Mouse (Mus musculus) kidney, embryonic 15.5 days (tissue): Measurements from ENCODE around the gene Gmnn. TPM values are rescaled to one million over a fixed set of nuclear protein-coding genes. Genes with fewer than 3 reads are reported as not detected.

Experiments used
- ATAC-seq: fragments of 200-750 bp; cut with Nextera tagmentation; replicated peaks from 2 replicates; pipeline ENCODE4 v1.8.0; 2017; ENCODE audit warnings: moderate TSS enrichment; ENCODE audit not compliant: low FRiP score
- H3K27ac ChIP-seq: fragments of 300-500 bp; sonication (generic); 2 replicates; pipeline ENCODE4 v1.5.1; 2015; ENCODE audit warnings: mild to moderate bottlenecking, inconsistent platforms
- H3K27me3 ChIP-seq: fragments of 300-500 bp; sonication (generic); 2 replicates; pipeline ENCODE4 v1.6.1; 2015; ENCODE audit warnings: inconsistent platforms
- H3K36me3 ChIP-seq: fragments of 300-500 bp; sonication (generic); 2 replicates; pipeline ENCODE4 v1.6.1; 2015; ENCODE audit warnings: inconsistent platforms
- H3K4me1 ChIP-seq: fragments of 300-500 bp; sonication (generic); 2 replicates; pipeline ENCODE4 v1.6.1; 2015; ENCODE audit warnings: inconsistent platforms
- H3K4me2 ChIP-seq: fragments of 300-500 bp; sonication (generic); 2 replicates; pipeline ENCODE4 v1.6.1; 2015; ENCODE audit warnings: moderate library complexity, mild to moderate bottlenecking, inconsistent platforms
- H3K4me3 ChIP-seq: fragments of 300-500 bp; sonication (generic); replicated peaks from 2 replicates; pipeline ENCODE4 v1.5.1; 2015; ENCODE audit warnings: mild to moderate bottlenecking, inconsistent platforms
- H3K9ac ChIP-seq: fragments of 300-500 bp; sonication (generic); 2 replicates; pipeline ENCODE4 v1.6.1; 2015; ENCODE audit warnings: mild to moderate bottlenecking, inconsistent platforms
- H3K9me3 ChIP-seq: fragments of 300-500 bp; sonication (generic); replicated peaks from 2 replicates; pipeline ENCODE4 v1.6.1; 2016; ENCODE audit warnings: inconsistent platforms
- WGBS: fragments of 180-500 bp; shearing (Covaris S2); methylation state at CpG from one replicate; pipeline ENCODE4 v1.1.7; 2015; ENCODE audit warnings: mixed read lengths; 5-methylcytosine and 5-hydroxymethylcytosine counted together
- polyA plus RNA-seq: library from polyadenylated mRNA; unstranded; fragments of >200 nt; fragmentation: Nextera tagmentation; extraction: Ambion mirVana; gene quantifications from 2 replicates; pipeline ENCODE4 v1.2.1, GENCODE M21; 2015

The Gmnn gene
- 115 and 117 TPM in 2 replicates for polyA plus RNA-seq

DNA sequence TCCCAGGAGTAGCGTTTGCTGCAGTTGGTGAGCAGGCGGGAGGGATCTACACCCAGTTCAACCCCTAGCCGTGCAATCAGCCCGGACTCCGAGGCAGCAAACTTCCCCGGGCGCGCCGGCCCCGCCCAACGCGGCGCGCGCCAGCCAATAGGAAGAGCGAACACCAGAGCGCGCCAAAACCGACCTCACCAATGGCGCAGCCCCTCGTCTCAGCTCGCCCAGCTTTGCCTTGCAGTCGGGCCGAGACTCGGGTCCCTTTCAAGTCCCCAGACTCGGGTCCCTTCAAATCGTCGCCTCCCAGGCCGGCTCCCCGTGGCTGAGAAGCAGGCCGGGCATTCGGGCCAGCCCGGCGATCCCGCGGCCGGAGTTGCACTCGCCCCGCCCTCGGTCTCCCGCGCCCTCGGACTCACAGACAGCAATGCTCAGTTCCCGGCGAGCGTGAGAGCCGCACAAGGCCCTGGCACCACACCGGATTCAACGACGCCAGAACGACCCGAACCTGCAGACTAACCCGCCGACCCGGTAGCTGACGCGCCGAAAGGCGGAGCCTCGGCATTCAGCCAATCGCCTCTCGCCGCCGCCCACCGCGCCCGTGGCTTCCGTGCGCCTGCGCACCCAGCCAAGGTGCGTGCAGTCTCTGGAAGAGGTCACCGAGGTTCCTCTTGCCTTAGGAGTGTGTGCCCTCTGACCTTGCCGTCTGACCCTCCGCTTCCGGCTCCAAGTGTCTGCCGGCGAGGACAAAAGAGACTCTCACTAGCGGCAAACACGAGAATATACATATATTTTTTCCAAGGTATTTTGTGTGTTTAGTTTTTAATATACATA, at the start of gene Gmnn:
TSS of gene Gmnn (minus strand) at position 521 of the 825 bp plus-strand sequence.
- H3K4me1 ChIP-seq: peaks cover 18% of the 10 kb centered on the region
- no peaks in the 10 kb centered on the region for H3K27me3 ChIP-seq
- peak within 1 kb of the TSS; percentile 75 for H3K9ac ChIP-seq
- peak; percentile 99 for ATAC-seq
- peak within 1 kb of the TSS; percentile 71 for H3K4me2 ChIP-seq
- H3K9me3 ChIP-seq: no peaks in the 10 kb centered on the region
- peak within 1 kb of the TSS; percentile 96 for H3K27ac ChIP-seq
- H3K36me3 ChIP-seq: peaks cover 30% of the 10 kb centered on the region
- H3K4me3 ChIP-seq: peak within 1 kb of the TSS; percentile 80
- under 1% methylated on average over 79 of the region's 79 CpGs for WGBS

DNA sequence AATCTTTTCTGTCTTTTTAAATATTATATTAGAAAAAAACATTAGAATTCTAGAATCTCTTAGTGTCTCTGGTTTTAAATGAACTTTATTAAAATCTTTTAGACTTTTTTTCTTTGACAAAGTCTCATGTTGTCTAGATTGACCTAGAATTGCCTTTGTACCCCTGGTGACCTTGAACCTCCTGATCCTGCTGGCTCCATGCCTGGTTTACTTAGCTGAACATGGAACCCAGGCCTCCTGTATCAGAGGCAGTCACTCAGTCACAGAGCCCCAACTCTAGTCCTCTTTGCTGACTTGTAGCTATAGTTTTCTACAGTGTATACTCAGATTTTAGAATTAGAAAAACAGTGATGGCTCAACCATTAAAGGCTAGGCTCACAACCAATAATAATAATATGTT, 44.4 kb upstream of the Gmnn start:
- Histone ChIP-seq H3K9me3 (no peaks in the 10 kb centered on the region), H3K4me2 (no peak overlapping the region), H3K4me1 (peaks cover 10% of the 10 kb centered on the region), H3K36me3 (peaks cover 58% of the 10 kb centered on the region), H3K27me3 (no peaks in the 10 kb centered on the region), H3K9ac (no peak overlapping the region), H3K27ac (no peak overlapping the region), H3K4me3 (no peak overlapping the region)
- no peak for ATAC-seq

DNA sequence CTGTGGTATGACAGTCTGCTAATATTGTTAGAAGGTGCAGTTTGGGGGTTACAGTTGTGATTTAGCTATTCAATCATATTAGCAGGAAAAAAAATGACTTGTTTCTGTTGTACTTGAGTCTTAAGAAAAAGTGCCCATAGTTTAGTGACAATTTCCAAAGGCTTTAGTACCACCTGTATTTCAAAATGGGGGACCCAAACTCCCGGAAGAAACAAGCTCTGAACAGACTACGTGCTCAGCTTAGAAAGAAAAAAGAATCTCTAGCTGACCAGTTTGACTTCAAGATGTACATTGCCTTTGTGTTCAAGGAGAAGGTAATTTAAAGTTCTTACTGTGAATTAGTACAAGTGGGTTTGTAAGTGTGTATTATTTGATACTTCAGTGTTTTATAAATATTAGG, 41.5 kb upstream of the Gmnn start:
- 19% methylated on average over 2 of the region's 2 CpGs for WGBS
- Histone ChIP-seq H3K4me2 (peak overlapping the region; percentile 87), H3K27me3 (no peaks in the 10 kb centered on the region), H3K27ac (no peak overlapping the region), H3K9me3 (no peaks in the 10 kb centered on the region), H3K4me3 (peak overlapping the region; percentile 91), H3K4me1 (peaks cover 16% of the 10 kb centered on the region), H3K9ac (peak overlapping the region; percentile 98), H3K36me3 (peaks cover 30% of the 10 kb centered on the region)
- no peak for ATAC-seq

DNA sequence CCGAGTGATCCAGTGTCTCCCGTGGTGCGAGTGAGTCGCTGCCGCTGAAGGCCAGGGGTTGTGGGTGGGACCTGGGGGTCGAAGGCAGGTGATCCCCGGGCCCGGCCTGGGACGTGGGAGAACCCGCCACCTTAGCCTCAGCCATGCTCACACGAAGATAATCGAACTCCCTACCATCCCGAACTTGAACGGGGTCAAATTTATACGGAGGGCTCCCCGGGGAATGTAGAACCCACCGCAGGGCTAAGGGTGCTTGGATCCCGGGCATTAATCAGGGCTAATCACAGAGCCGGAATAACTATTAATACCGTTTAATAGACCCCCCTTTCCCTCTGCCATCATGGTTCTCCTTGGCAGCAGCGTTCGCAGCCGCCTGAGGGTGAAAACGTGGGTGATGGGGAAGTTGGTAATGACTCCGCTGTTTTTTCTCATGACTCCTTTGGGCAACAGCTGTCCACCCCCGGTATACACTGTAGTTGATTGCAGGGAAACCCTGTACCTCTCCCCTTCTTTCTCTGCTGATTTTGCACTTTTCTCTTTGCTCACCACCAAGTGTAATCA, 40.5 kb upstream of the Gmnn start:
- peak overlapping the region; percentile 98 for H3K9ac ChIP-seq
- no peaks in the 10 kb centered on the region for H3K9me3 ChIP-seq
- under 1% methylated on average over 26 of the region's 26 CpGs for WGBS
- H3K36me3 ChIP-seq: peaks cover 20% of the 10 kb centered on the region
- no peaks in the 10 kb centered on the region for H3K27me3 ChIP-seq
- peak overlapping the region; percentile 99 for H3K27ac ChIP-seq
- H3K4me2 ChIP-seq: peak overlapping the region; percentile 87
- peaks cover 16% of the 10 kb centered on the region for H3K4me1 ChIP-seq
- ATAC-seq: no peak
- H3K4me3 ChIP-seq: peak overlapping the region; percentile 91

DNA sequence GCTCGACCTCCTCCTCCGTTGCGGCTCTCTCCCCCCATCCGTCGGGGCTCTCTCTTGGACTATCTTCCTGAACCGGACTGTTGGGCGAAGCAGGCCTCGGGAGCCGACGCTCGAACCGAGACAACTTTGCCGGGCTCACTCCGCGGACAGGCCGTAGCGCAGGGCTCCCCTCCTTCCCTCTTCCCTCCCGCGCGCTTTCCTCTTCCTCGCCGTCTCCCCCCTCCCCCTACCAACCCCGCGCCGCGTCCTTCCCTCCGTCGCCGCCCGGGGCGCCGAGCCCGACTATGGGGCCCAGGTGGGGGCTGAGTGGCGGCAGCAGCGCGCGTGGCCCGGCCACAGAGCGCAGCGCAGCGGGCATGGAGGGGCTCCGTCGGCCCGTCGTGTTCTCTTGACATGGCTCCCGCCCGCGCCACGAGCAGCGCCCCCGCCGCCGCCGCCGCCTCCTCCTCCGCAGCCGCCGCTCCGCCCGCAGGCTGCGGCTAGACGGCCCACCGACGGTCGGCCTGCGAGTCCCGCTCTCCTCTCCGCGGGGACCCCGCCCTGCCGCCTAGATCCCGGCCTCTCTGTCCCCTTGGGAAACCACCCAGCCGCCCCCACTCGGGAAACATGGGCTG, 39.7 kb upstream of the Gmnn start, which contains the start of gene BC005537:
TSS of gene BC005537 (plus strand) at position 350 of the 614 bp plus-strand sequence.
- Histone ChIP-seq H3K27ac (peak within 1 kb of the TSS; percentile 99), H3K36me3 (peaks cover 15% of the 10 kb centered on the region), H3K9me3 (no peaks in the 10 kb centered on the region), H3K4me3 (peak within 1 kb of the TSS; percentile 91), H3K4me1 (peaks cover 16% of the 10 kb centered on the region), H3K9ac (peak within 1 kb of the TSS; percentile 98), H3K4me2 (peak within 1 kb of the TSS; percentile 87), H3K27me3 (no peaks in the 10 kb centered on the region)
- under 1% methylated on average over 61 of the region's 74 CpGs for WGBS
- ATAC-seq: peak; percentile 60

DNA sequence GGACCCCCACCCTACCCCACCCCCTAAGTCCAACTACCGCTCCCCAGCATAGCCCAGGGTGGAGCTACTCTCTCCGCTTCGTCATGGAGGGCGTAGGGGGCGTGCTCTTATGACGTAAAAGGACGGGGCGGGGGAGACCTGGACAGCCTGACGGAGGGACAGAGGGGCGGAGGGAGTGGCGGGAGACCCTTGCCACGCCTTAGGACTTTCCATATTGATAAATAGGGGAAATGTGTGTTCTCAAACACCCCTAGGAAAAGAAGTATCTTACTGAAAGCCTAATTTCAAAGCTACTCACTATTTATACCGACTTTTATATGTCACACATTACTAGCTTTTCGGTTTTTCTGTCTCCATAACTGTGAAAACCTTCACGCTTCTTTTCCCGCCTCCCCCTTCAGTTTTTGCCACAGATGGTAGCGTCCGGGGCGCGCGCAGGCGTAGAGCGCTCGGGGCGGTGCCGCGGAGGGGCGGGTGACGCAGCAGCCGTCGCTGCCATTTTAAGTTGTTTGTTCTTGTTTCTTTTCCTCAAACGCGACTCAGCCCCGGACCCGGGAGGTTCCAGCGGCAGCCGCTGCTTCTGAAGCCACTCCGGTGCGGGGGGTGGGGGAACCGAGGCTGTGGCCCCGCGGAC, 39.1 kb upstream of the Gmnn start:
- H3K4me2 ChIP-seq: peak overlapping the region; percentile 87
- peak overlapping the region; percentile 99 for H3K27ac ChIP-seq
- H3K9ac ChIP-seq: peak overlapping the region; percentile 98
- H3K4me3 ChIP-seq: peak overlapping the region; percentile 91
- H3K36me3 ChIP-seq: peaks cover 9% of the 10 kb centered on the region
- WGBS: under 1% methylated on average over 42 of the region's 42 CpGs
- H3K9me3 ChIP-seq: no peaks in the 10 kb centered on the region
- H3K4me1 ChIP-seq: peaks cover 16% of the 10 kb centered on the region
- ATAC-seq: peak; percentile 97
- no peaks in the 10 kb centered on the region for H3K27me3 ChIP-seq

DNA sequence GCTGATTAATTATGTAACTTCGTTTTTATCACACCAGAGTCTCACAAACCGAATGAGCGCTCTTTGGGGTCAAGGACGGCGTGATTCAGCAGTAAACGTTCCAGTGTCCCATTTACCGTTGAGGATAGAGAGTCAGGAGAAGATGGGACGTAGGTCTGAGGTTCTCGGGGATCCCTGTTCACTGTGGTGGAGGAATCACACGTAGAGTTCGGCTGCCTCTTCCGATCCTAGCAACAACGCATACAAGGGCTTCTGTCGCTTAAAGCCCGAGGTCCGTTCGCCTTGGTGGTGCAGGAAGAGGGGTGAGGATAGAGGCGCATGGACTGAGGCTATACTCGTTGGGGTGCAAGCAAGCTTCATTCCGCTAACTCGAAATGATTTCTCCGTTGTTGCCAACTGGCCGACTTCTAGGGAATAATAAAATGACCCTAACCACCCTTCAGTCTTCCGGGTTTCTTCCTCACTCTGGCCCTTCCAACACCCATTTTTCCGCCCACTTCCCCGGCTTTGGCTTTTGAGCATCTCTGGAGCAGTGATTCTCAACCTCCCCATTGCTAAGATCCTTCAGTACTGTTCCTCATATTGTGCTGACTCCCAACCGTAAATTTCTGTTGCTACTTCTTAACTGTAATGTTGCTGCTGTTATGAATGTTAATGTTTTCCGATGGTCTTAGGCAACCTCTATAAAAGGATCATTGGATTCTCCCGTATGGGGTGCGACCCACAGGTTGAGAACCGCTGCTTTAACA, 38.4 kb upstream of the Gmnn start:
- Histone ChIP-seq H3K36me3 (peaks cover 3% of the 10 kb centered on the region; the same call in 1 of the 2 replicates), H3K9me3 (no peaks in the 10 kb centered on the region), H3K4me3 (peak overlapping the region; percentile 91), H3K4me1 (peaks cover 16% of the 10 kb centered on the region), H3K4me2 (peak overlapping the region; percentile 87), H3K9ac (peak overlapping the region; percentile 53), H3K27ac (peak overlapping the region; percentile 99), H3K27me3 (no peaks in the 10 kb centered on the region)
- peak; percentile 34 for ATAC-seq
- WGBS: under 1% methylated on average over 31 of the region's 31 CpGs

DNA sequence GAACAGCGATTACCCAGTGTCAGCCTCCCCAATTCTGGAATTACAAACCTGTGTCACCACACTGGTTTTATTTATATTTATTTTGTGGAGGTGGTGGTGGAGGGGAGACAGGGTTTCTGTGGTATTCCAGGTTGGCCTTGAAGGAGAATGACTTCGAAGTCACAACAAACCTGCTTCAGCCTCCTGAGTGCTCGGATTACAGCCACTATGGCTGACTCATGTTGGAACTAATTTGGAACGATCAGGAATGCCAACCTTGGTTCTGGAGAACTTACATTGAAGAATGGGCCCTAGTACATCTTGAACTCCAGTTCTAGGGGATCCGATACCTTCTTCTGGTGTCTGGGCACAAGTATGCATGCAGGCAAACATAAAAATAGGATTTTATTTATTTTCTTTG, 37.7 kb upstream of the Gmnn start:
- H3K27me3 ChIP-seq: no peaks in the 10 kb centered on the region
- no peak overlapping the region for H3K27ac ChIP-seq
- H3K9me3 ChIP-seq: no peaks in the 10 kb centered on the region
- no peak for ATAC-seq
- peaks cover 13% of the 10 kb centered on the region for H3K4me1 ChIP-seq
- H3K9ac ChIP-seq: peak overlapping the region; percentile 53
- peak overlapping the region; percentile 87 for H3K4me2 ChIP-seq
- 60% methylated on average over 5 of the region's 5 CpGs for WGBS
- H3K4me3 ChIP-seq: peak overlapping the region; percentile 91
- H3K36me3 ChIP-seq: no peaks in the 10 kb centered on the region

DNA sequence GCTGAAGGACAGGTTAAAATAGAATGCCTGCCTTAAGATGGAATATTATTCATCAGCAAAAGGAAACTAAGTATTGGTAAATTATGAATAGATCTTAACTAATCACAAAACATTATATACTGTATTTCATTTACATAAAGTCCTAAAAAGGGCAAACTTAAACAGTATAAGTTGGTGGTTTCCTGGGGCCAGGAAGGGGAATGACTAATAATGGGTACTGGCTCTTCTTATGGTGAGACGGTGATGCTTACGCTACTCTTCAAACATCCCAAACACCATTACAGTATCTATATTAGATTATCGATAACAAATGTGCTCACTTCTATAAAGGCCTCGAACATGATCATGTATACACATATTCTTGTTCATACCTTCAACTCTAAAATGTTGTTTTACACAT, 37.0 kb upstream of the Gmnn start:
- Histone ChIP-seq H3K27me3 (no peaks in the 10 kb centered on the region), H3K9ac (no peak overlapping the region), H3K4me1 (peaks cover 10% of the 10 kb centered on the region), H3K36me3 (no peaks in the 10 kb centered on the region), H3K9me3 (no peaks in the 10 kb centered on the region), H3K4me2 (no peak overlapping the region), H3K4me3 (no peak overlapping the region), H3K27ac (no peak overlapping the region)
- no peak for ATAC-seq
- 93% methylated on average over 4 of the region's 4 CpGs for WGBS

DNA sequence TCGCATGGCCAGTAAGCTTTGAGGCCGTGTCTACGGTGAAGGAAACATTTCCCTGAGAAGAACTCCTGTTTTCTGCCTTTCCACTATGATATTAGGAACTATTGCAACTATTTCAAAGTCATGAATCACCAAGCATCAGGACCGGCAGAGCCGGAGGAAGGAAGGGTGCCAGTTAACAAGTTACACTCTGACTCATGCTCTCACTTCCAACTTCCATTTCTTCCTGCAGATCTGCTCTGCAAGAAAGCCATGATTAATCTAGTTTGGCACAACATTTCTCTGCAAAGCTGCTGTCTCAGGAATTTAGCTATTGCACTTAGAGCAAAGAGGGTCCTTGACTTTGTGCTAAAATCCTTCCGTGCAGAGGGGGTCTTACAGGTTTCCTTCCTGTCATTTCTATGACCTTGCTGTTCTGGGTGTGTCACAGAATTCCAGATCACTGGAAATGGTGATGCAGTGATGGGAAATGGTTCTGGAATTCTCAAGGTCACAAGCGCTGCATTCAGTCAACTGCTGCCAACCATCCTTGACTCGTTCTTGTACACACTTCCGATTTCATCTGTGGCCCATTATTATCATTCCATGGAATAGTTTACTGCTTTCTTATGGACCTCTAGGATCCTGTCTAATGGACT, 30.8 kb upstream of the Gmnn start:
- Histone ChIP-seq H3K9me3 (no peaks in the 10 kb centered on the region), H3K4me1 (no peaks in the 10 kb centered on the region), H3K4me3 (no peak overlapping the region), H3K4me2 (no peak overlapping the region), H3K36me3 (no peaks in the 10 kb centered on the region), H3K27me3 (no peaks in the 10 kb centered on the region), H3K27ac (0 out of 2 replicates have a peak overlapping the region, but pooled peaks have one; percentile 25), H3K9ac (no peak overlapping the region)
- WGBS: 78% methylated on average over 9 of the region's 9 CpGs
- no peak for ATAC-seq

DNA sequence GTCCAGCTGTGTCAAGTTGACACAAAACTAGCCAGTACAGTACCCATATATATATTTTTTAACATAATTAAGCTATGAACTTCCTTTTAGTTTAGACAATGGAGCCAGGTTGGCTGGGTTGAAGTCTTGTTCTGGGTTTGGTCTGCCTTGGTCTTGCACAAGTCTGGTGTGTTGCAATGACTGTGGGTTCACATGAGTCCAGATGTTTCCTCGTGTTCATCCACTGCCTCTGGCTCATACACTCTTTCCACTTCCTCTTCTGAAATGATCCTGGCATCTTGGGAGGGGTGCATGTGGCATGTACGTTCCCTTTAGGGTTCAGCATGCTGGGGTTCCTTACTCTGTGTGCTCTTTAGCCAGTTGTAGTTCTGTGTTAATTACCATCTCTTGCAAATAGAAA, 29.6 kb upstream of the Gmnn start:
- Histone ChIP-seq H3K27me3 (no peaks in the 10 kb centered on the region), H3K4me1 (peaks cover 4% of the 10 kb centered on the region; the same call in 1 of the 2 replicates), H3K4me3 (no peak overlapping the region), H3K9me3 (no peaks in the 10 kb centered on the region), H3K27ac (no peak overlapping the region), H3K36me3 (no peaks in the 10 kb centered on the region), H3K4me2 (no peak overlapping the region), H3K9ac (no peak overlapping the region)
- ATAC-seq: no peak
- 76% methylated on average over 2 of the region's 2 CpGs for WGBS
